Mouse (Mus musculus) yolk sac, embryonic 10.5 days (tissue): ENCODE measurements around the gene Aldh1a3.

Experiments used
- DNase-seq: peaks from one replicate; pipeline ENCODE4 v3.0.0-alpha.2; 2017; ENCODE audit warnings: low spot score

Gene Aldh1a3

GRCm38 (mm10) chr7:66427437-66428161 is at the start of gene Aldh1a3:
Aldh1a3 (minus strand) TSS chr7:66427517.
- DNase-seq, result peak; percentile 51

- no peak for DNase-seq
Observed at GRCm38 (mm10) chr7:66476289-66476688, 49.0 kb upstream of the Aldh1a3 start.

GRCm38 (mm10) chr7:66471641-66472216 is 44.4 kb upstream of the Aldh1a3 start:
- DNase-seq, result no peak

- no peak for DNase-seq
Observed at GRCm38 (mm10) chr7:66466641-66467040, 39.3 kb upstream of the Aldh1a3 start.

GRCm38 (mm10) chr7:66465241-66465640 is 37.9 kb upstream of the Aldh1a3 start:
- DNase-seq, result no peak

- no peak for DNase-seq
Observed at GRCm38 (mm10) chr7:66463081-66463480, 35.8 kb upstream of the Aldh1a3 start.

- no peak for DNase-seq
Observed at GRCm38 (mm10) chr7:66451622-66452295, 24.4 kb upstream of the Aldh1a3 start.

- DNase-seq, result peak; percentile 28
Observed at GRCm38 (mm10) chr7:66449971-66450752, 22.8 kb upstream of the Aldh1a3 start.

- DNase-seq, result no peak
Observed at GRCm38 (mm10) chr7:66448786-66449540, 21.6 kb upstream of the Aldh1a3 start.

- DNase-seq, result no peak
Observed at GRCm38 (mm10) chr7:66448304-66448703, 21.0 kb upstream of the Aldh1a3 start.

GRCm38 (mm10) chr7:66446860-66447259 is 19.5 kb upstream of the Aldh1a3 start:
- no peak for DNase-seq

- no peak for DNase-seq
Observed at GRCm38 (mm10) chr7:66445117-66445905, 18.0 kb upstream of the Aldh1a3 start.

- DNase-seq, result no peak
Observed at GRCm38 (mm10) chr7:66444706-66445105, 17.4 kb upstream of the Aldh1a3 start.

GRCm38 (mm10) chr7:66442501-66443369 is 15.4 kb upstream of the Aldh1a3 start:
- DNase-seq, result no peak

GRCm38 (mm10) chr7:66438787-66439669 is 11.7 kb upstream of the Aldh1a3 start:
- DNase-seq, result peak; percentile 18

- no peak for DNase-seq
Observed at GRCm38 (mm10) chr7:66434453-66434935, 7.2 kb upstream of the Aldh1a3 start.

GRCm38 (mm10) chr7:66427053-66427436 is 272 bp downstream of the Aldh1a3 start:
- DNase-seq, result no peak

- DNase-seq, result no peak
Observed at GRCm38 (mm10) chr7:66421903-66422302, 5.4 kb downstream of the Aldh1a3 start.

GRCm38 (mm10) chr7:66418981-66419380 is 8.3 kb downstream of the Aldh1a3 start:
- DNase-seq, result no peak
